Mouse (Mus musculus) heart, adult 2 months (tissue): Measurements from ENCODE around the gene Rpl27. TPM values are rescaled to one million over a fixed set of nuclear protein-coding genes. Genes with fewer than 3 reads are reported as not detected.
"Not testable (repeated sequence)": the region's sequence is repeated elsewhere in the genome, so short reads cannot be mapped to it uniquely, and the experiment has no call there.

Source experiments
- DNase-seq, 2 experiments: peaks; one replicate each; pipeline ENCODE4 v3.0.0; 2021
- H3K27ac ChIP-seq: fragments of 200-600 bp; 2 replicates; pipeline ENCODE4 v1.8.1; 2022
- H3K27me3 ChIP-seq: fragments of 200-500 bp; 2 replicates; pipeline ENCODE4 v1.6.1; 2012; ENCODE audit warnings: mild to moderate bottlenecking, low read length, inconsistent platforms, mixed read lengths; ENCODE audit not compliant: control insufficient read depth, insufficient read depth
- H3K36me3 ChIP-seq: fragments of 200-500 bp; 2 replicates; pipeline ENCODE4 v1.6.1; 2012; ENCODE audit warnings: low read length, inconsistent platforms; ENCODE audit not compliant: control insufficient read depth, insufficient read depth
- H3K4me1 ChIP-seq: fragments of 200-500 bp; 2 replicates; pipeline ENCODE4 v1.6.1; 2011; ENCODE audit warnings: low read length; ENCODE audit not compliant: control insufficient read depth, insufficient read depth
- H3K4me3 ChIP-seq: fragments of 200-600 bp; 2 replicates; pipeline ENCODE4 v1.8.1; 2022
- H3K79me2 ChIP-seq: fragments of 200-500 bp; replicated peaks from 2 replicates; pipeline ENCODE4 v1.6.1; 2012; ENCODE audit warnings: mild to moderate bottlenecking, inconsistent platforms, low read length, moderate library complexity, mixed read lengths; ENCODE audit not compliant: control insufficient read depth, insufficient read depth
- H3K9ac ChIP-seq: fragments of 200-500 bp; 2 replicates; pipeline ENCODE4 v1.6.1; 2012; ENCODE audit warnings: low read depth, mild to moderate bottlenecking, control low read depth, inconsistent platforms, low read length, mixed read lengths
- CTCF ChIP-seq: fragments of 200-600 bp; IDR thresholded peaks from 2 replicates; pipeline ENCODE4 v1.8.1; 2022; ENCODE audit warnings: antibody characterized with exemption, mild to moderate bottlenecking, moderate library complexity
- EP300 ChIP-seq: fragments of 200-500 bp; IDR thresholded peaks from 2 replicates; pipeline ENCODE4 v1.6.1; 2011; ENCODE audit warnings: low read depth, low read length, control low read depth; ENCODE audit not compliant: insufficient read depth
- POLR2A ChIP-seq: fragments of 200-500 bp; IDR thresholded peaks from 2 replicates; pipeline ENCODE4 v1.6.1; 2011; ENCODE audit warnings: mild to moderate bottlenecking, low read depth, low read length, control low read depth; ENCODE audit not compliant: insufficient read depth
- WGBS: fragments of 180-500 bp; shearing (Covaris S2); methylation state at CpG from one replicate; pipeline ENCODE4 v1.1.7; 2018; 5-methylcytosine and 5-hydroxymethylcytosine counted together
- intact Hi-C: fragments of 180-260 bp; cut with DNase I; formaldehyde crosslinking; loops from one replicate; pipeline ENCODE4 v1.15.1; 2025
- polyA plus RNA-seq: library from polyadenylated mRNA; depleted of rRNA; stranded (reverse); fragments of >200 nt; gene quantifications from 2 replicates; pipeline ENCODE4 v1.2.3, GENCODE M21; 2012
- total RNA-seq, 2 experiments: library from RNA; stranded (reverse); gene quantifications; 2 replicates each; pipeline ENCODE4 v1.2.3; 2021

Rpl27 gene
- total and polyA plus RNA-seq, 3 experiments, result 38.3 to 242 (median 48.4) TPM

GRCm38 (mm10) chr11:101426165-101426564, 15.9 kb upstream of the Rpl27 start:
- no peaks in the 10 kb centered on the region for H3K27me3 ChIP-seq
- intact Hi-C loops, result loop anchor here (2.0 kb wide), 1 partner anchor 15 kb away; no protein-coding TSS in a partner anchor
- no peak overlapping the region for H3K27ac ChIP-seq
- peaks cover 4% of the 10 kb centered on the region; the same call in 1 of the 2 replicates for H3K36me3 ChIP-seq
- H3K9ac ChIP-seq, result no peak overlapping the region
- peaks cover 8% of the 10 kb centered on the region for H3K4me1 ChIP-seq
- DNase-seq, result no peak
- TF ChIP-seq EP300 (no peak), CTCF (no peak), POLR2A (no peak)
- peak overlapping the region; percentile 95 for H3K4me3 ChIP-seq
- 21% methylated on average over 8 of the region's 8 CpGs for WGBS
- 0 out of 2 replicates have a peak, but pooled peaks cover 1% of the 10 kb centered on the region for H3K79me2 ChIP-seq

GRCm38 (mm10) chr11:101431327-101431726, 10.8 kb upstream of the Rpl27 start:
- no peak for DNase-seq
- intact Hi-C loops, result no loop called here
- TF ChIP-seq POLR2A (no peak), EP300 (no peak), CTCF (no peak)
- Histone ChIP-seq H3K9ac (no peak overlapping the region), H3K27me3 (no peaks in the 10 kb centered on the region), H3K4me1 (peaks cover under 1% of the 10 kb centered on the region; the same call in 1 of the 2 replicates), H3K4me3 (no peak overlapping the region), H3K27ac (no peak overlapping the region), H3K36me3 (peaks cover 2% of the 10 kb centered on the region), H3K79me2 (no peaks in the 10 kb centered on the region)
- 89% methylated on average over 9 of the region's 9 CpGs for WGBS

- Histone ChIP-seq H3K79me2 (no peaks in the 10 kb centered on the region), H3K27me3 (no peaks in the 10 kb centered on the region), H3K4me3 (no peak overlapping the region), H3K36me3 (no peaks in the 10 kb centered on the region; the same call in 1 of the 2 replicates), H3K4me1 (no peaks in the 10 kb centered on the region), H3K9ac (no peak overlapping the region), H3K27ac (no peak overlapping the region)
- WGBS, result 78% methylated on average over 13 of the region's 13 CpGs
- intact Hi-C loops, result no loop called here
- TF ChIP-seq POLR2A (no peak), EP300 (no peak), CTCF (no peak)
- no peak for DNase-seq
These were observed 8.7 kb upstream of the Rpl27 start for GRCm38 (mm10) chr11:101433396-101433795.

GRCm38 (mm10) chr11:101435831-101436230, 6.3 kb upstream of the Rpl27 start:
- no peaks in the 10 kb centered on the region; the same call in 1 of the 2 replicates for H3K36me3 ChIP-seq
- no peak overlapping the region for H3K9ac ChIP-seq
- TF ChIP-seq CTCF, result no peak
- no peak for TF ChIP-seq POLR2A
- no peak for TF ChIP-seq EP300
- whole genome bisulfite sequencing, result 68% methylated on average over 4 of the region's 4 CpGs
- H3K79me2 ChIP-seq, result no peaks in the 10 kb centered on the region
- H3K4me1 ChIP-seq, result no peaks in the 10 kb centered on the region
- intact Hi-C loops, result no loop called here
- H3K27me3 ChIP-seq, result no peaks in the 10 kb centered on the region
- no peak for DNase-seq
- no peak overlapping the region for H3K4me3 ChIP-seq
- H3K27ac ChIP-seq, result no peak overlapping the region

- Histone ChIP-seq H3K9ac (no peak overlapping the region), H3K27ac (no peak overlapping the region), H3K79me2 (no peaks in the 10 kb centered on the region), H3K4me3 (no peak overlapping the region), H3K36me3 (no peaks in the 10 kb centered on the region; the same call in 1 of the 2 replicates), H3K4me1 (no peaks in the 10 kb centered on the region), H3K27me3 (no peaks in the 10 kb centered on the region)
- 84% methylated on average over 4 of the region's 4 CpGs for WGBS
- TF ChIP-seq POLR2A, result no peak
- TF ChIP-seq CTCF, result no peak
- TF ChIP-seq EP300, result no peak
- no peak for DNase-seq
- intact Hi-C loops, result no loop called here
These were observed 5.2 kb upstream of the Rpl27 start for GRCm38 (mm10) chr11:101436916-101437315.

GRCm38 (mm10) chr11:101438006-101438405, 4.1 kb upstream of the Rpl27 start:
- H3K4me3 ChIP-seq, intact Hi-C loops, DNase-seq, H3K9ac ChIP-seq, H3K4me1 ChIP-seq, H3K27ac ChIP-seq, H3K79me2 ChIP-seq, H3K36me3 ChIP-seq, H3K27me3 ChIP-seq: not testable (repeated sequence)
- WGBS, result 43% methylated on average over 3 of the region's 3 CpGs

- 44% methylated on average over 15 of the region's 15 CpGs for WGBS
- not testable (repeated sequence) for H3K9ac ChIP-seq
These were observed 510 bp upstream of the Rpl27 start for GRCm38 (mm10) chr11:101441450-101442126.

More at GRCm38 (mm10) chr11:101441450-101442126, 510 bp upstream of the Rpl27 start:
- not testable (repeated sequence) for H3K27ac ChIP-seq, H3K27me3 ChIP-seq, H3K4me3 ChIP-seq, DNase-seq, H3K4me1 ChIP-seq, H3K79me2 ChIP-seq
- H3K36me3 ChIP-seq, result peaks cover 18% of the 10 kb centered on the region
- intact Hi-C loops, result loop anchor here (2.0 to 5.0 kb wide), 2 partner anchors 15 to 354 kb away; partner anchors contain the start of gene Mlx
